Mouse (Mus musculus): ENCODE data around the gene Edrf1. TPM values are rescaled to one million over a fixed set of nuclear protein-coding genes. Genes with fewer than 3 reads are reported as not detected.
A peak's percentile ranks its signal among the peaks of the same experiment; 100 is the strongest.
"Not testable (repeated sequence)": the region's sequence is repeated elsewhere in the genome, so short reads cannot be mapped to it uniquely, and the experiment has no call there.

Edrf1 gene
- total RNA-seq, 2 experiments from 2014 or later, result 15.0 to 19.7 TPM

DNA sequence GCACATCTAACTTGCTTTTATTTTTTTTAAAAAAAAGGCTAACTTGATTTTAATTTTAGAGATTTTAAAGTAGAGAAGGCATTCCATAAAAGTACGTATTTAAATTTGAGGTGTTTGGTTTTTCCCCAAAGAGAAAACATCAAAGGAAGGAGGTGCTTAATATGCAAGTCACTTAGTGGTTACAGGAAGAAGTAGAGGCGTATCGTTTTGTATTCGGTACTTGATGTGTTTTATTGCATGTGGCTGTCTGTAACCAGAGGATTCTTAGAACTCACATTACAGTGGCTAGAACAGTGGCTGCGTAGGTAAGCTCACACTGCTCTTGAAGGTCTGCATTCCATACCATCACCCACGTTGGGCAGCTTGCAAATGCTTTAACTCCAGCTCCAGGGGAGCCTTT, 8.4 kb downstream of the Edrf1 start:
- DNase-seq, result no peak

DNA sequence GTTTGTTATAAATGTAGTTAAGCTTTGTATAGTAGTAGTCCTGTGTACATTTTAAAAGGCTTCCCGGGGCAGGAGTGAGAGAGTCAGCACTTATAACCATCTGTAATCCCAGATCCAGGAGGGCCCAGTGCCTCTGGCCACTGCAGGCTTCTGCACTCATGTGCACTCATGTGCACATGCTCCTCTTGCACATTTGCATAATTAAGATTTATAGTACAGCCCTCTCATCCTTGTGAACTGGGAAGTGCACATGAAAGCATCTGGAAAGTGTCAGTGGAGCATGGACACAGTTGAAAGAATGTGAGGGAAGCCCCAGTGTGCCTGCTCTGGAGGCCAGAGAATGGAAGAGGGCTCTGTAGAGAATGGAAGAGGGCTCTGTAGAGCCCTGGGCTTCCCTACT, 25.1 kb downstream of the Edrf1 start:
- no peak for DNase-seq

DNA sequence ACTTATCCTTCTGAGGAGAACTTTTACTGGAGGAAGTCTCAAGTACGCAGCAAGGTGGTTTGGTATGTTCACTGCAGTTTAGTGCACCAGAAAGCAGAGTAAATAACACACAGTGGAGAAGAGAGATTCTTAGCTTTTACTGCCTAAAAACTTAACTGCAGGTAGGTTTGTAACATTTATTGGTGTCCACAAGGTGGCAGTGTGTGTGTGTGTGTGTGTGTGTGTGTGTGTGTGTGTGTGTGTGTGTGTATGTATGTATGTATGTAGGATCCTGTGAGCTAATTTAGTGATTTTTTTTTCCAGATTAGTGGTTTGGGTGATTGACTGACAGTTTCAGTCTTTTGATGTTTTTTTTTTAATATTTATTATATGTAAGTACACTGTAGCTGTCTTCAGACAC, 31.7 kb downstream of the Edrf1 start:
- no peak for DNase-seq

DNA sequence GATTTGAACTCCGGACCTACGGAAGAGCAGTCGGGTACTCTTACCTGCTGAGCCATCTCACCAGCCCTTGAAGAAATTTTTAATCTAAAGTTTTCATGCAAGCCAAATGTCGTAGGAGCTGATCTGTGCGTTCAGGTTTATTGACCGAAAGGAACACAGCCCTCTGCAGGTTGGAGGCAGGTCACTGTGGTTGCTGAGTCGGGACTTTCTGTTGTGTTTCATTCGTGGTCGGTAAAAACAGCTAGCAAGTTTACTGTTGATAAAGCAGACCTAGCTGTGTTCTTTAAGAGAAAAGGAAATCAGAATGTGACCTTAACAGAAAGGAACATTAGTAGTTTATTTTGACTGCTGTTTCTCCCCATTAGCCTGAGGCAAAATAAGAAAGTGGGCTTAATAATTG, 32.6 kb downstream of the Edrf1 start:
- no peak for DNase-seq

DNA sequence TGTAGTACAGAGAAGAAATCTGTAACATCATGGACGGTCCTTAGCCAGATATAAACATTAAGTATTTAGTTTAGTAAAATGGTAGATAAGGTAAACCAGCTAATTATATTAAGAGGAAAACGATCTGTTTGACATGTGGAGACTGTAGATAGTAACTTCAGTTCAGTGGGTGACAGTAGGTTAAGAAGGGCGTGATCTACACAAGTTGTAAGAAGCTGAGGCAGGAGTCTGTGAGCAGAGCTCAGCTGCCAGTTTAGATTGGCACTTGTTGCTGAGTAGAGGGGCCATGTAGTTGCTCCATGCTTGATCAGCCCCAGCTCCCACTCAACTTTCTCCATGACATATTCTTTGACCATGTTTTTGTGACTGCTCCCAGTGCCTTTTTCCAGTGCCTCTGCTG, 33.5 kb downstream of the Edrf1 start:
- no peak for DNase-seq

DNA sequence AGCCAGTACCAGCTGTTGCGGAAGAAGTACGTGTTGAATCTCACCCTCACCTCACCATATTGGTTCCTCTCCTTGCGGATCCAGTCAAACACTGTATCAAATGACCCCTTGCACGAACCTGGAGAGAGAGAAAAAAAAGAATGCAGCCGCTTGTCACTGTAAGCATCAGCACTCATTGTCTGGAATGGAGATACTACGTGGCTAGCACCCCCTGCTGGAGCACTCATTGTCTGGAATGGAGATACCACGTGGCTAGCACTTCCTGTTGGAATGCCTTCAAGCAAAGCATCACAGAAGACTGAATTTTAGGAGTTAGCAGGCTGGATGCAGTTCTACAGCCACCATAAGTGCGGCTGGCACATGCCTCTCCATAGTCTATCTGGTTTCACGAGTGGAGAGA, 38.7 kb downstream of the Edrf1 start:
- DNase-seq, result peak in 1 of 2 experiments; percentile 10

DNA sequence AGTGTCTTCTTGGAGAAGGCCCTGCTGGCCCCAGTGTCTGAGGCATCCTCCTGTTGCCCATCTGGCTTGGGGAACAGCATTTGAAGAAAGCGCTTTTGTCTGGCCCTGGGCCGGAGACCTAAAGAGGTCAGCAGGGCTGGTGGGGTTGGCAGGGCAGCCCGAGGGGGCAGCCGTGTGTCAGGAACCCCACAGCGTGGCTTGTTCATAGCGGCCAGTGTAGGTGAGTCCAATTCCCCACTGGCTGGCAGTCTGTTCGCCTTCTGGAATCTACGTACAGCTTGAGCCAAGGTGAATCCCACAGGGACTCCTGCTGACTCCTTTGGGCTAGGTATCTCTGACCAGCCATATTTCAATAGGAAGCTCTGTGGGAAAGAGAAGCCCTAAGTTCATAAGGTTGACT, 41.4 kb downstream of the Edrf1 start:
- no peak for DNase-seq

DNA sequence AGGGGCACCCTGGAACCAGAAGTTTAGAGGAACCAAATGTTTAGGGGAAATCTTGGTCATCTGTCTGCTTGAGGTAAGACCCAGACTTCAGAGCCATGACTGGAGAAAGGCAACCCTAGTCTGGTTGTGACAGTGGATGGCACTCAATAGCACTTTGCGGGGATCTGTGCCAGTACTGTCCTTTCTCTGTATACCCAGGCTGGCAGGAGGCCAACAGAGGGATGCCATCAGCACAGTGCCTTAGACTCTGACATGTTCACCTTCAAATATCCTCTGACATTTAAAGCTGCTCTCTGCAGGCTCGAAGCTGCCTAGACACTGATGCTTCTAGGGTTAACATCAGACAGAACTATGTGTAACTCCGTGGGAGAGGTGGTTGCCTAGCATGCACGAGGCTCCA, 42.1 kb downstream of the Edrf1 start:
- DNase-seq, result peak; percentile 41 to 54

DNA sequence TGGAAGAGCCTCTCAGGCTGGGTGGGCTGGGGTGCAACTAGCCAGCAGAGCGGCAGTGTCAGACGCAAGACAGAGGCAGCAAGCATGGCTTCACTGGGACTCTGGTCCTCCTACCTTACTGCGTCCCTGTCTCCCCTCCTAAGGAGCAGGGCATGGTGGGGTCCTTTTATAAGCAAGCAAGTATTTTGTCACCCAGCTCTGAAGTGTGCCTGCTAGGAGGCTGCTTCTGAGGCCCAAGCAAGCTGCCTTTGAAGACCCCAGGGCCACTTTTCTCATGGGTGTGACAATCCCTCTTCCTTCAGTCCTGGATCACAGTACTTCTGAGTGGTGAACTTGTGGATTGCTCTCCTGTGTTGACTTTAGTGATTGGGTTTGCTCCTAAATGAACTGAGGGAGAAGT, 42.6 kb downstream of the Edrf1 start, which contains the start of gene Mmp21:
TSS of gene Mmp21 (minus strand) at position 101 of the 400 bp plus-strand sequence.
- DNase-seq, result no peak

DNA sequence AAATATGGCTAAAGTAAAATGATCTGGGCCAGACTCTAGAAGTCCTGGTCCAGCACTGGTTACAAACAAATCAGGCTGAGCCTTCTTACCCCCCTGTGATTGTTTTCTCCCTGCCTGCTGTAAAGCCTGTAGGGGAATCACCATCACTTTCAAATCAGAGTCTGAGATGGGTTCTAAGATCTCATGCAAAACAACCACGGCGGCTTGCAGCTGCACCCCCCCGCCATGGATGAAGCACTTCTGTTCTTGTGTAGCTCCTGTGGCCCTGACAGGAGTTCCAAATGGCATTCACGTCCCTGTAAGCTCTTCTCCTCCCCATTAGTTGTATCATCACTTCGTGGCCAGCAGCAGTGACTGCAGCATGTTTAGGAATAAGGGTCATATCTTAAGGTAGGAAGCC, 46.3 kb downstream of the Edrf1 start:
- no peak for DNase-seq

DNA sequence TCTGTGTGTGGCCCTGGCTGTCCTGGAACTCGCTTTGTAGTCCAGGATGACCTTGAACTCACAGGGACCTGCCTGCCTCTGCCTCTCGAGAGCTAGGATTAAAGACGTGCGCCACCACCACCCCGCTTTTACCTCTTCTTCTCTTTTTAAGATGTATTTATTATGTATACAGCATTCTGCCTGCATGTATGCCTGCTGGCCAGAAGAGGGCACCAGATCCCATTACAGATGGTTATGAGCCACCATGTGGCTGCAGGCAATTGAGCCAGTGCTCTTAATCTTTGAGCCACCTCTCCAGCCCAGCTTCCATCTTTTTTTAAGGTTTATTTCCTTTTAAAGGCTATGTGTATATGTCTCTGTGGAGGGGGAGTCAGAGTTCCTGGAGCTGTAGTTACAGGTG, 46.8 kb downstream of the Edrf1 start:
- no peak for DNase-seq

DNA sequence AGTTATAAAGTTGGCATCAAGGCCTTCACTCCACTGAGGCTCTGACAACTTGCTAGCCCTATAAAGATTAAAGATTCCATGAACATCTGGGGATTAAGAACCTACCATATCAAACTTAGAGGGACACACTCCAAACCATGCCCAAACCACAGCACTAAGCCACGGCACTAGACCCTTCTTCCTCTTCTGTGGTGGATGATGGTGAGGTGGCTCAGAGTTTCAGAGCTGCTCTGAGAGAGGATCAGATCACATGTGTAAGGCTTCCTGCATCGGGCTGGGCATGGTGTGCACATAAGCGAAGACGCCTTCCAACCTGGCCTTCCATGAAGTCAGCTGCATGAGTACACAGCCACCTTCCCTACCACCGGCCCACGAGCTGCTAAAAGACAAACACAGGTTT, 47.4 kb downstream of the Edrf1 start:
- DNase-seq, result no peak

DNA sequence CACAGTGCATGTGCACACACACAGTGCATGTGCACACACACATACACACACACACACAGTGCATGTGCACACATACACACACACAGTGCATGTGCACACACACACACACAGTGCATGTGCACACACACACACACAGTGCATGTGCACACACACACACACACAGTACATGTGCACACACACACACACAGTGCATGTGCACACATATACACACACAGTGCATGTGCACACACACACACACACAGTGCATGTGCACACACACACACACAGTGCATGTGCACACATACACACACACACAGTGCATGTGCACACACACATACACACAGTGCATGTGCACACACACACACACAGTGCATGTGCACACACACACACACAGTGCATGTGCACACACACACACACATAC, 48.3 kb downstream of the Edrf1 start:
- not testable (repeated sequence) for DNase-seq

DNA sequence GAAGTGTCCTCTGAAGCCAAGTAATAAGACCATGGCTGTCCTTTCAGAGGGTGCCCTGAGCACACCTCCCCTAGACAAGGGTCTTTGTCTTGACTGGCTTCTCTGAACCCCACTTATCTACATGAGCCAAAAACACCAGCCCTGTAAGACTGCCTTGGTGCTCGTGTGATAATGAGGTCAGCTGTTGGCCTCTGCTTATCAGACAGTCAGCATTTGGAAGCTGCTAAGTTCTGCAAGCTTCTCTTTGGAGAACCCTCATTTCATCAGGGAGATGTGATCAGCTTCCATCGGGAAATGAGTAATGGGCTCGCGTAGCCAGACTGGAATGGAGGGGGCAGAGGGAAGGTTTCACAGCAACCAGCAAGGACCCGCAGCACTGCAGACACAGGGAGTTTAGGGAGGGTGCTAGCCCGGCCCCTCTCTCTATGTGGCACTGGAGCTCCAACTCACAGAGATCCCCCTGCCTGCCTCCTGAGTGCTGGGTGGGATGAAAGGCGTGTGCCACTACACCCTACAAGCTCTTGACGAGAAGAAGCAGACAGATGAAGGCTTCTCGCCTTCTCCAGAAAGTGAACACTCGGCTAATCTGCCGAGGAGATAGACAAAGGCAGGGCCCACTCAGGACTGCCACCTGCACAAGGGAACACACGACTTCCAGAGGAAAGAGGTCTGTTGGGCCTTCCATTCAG, 60.8 kb downstream of the Edrf1 start:
- DNase-seq, result no peak

DNA sequence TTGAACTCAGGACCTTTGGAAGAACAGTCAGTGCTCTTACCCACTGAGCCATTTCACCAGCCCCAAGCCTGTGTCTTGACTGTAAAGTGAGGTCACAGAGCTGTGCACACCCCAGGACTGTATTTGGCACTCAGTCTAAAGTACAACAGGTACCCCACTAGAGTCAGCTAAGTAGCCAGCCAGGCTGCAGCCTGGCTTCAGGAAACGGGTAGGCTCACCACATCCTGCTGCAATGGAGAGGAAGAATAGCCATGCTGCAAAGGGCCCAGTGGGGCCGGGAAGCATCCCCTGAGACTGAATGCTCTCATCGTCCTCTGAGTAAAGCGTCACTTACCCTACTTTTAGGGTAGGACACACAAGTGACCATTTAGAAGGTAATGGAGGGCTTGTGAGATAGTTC, 62.5 kb downstream of the Edrf1 start:
- no peak for DNase-seq

DNA sequence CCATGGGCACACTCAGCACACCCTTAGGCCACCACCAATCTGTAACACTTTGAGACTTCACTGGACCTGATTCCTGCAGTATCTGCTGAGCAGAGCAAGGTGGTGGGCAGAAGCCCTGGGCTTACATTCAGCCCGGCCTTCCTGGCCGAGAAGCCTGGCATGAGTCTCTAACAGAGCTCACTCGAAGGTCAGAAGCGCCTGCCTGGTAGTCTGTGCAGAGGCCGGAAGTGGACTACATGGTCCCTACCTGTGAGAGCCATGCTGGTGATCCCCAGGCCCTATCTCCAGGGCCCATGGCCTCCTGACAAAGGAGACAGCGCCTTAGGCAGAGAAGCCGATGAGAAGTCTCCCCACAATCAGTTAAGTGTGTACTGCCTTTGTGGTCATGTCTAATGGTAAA, 64.0 kb downstream of the Edrf1 start:
- DNase-seq, result no peak

DNA sequence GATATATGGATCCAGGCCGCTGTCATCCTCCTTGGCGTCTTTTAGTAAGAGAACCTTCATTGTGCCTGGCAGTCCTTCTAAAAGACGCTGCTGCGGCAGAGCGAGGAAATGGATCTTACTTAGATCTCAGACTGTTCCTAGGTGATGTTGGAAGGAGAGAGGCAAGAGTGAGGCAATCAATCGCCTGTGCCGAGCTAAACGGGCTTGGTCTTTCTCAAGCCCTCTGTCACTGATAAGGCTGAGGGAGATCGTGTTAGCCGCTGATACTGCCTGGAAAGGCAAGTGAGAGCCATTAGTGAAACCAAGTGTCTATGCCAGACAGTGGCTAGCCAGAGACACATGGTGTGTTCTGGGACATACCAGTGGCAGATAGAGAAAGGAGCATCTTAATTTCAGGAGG, 65.0 kb downstream of the Edrf1 start:
- DNase-seq, result no peak

DNA sequence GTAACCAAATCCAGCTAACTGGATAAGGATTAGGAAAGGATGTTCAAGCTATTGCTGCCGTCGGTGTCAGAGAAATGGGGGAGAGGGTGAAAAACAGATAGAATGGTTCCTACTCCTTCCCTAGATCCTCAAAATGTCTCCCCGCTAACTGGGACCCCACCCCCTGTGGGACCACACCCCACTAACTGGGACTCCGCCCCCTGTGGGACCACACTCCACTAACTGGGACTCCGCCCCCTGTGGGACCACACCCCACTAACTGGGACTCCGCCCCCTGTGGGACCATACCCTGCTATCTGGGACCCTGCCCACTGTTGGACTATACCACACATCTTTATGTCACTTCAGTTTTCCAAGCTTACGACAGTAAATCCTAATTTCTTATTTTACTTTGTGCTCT, 66.6 kb downstream of the Edrf1 start:
- no peak for DNase-seq

DNA sequence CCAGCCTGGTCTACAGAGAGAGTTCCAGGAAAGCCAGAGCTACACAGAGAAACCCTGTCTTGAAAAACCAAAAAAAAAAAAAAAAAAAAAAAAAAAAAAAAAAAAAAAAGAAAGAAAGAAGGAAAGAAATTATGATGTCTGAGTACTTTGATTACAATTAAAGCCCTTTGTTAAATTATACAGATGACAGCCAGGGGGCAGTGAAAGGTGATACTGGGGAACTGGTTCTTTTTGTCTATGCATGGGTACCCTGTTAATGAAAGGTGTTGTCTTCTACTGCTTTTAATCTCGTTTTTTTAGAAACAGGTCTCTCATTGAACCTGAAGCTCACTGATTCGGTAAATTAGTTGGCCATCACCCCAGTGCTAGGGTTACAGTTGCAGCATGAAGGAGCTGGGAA, 70.0 kb downstream of the Edrf1 start:
- DNase-seq, result peak in 1 of 2 experiments; percentile 38

DNA sequence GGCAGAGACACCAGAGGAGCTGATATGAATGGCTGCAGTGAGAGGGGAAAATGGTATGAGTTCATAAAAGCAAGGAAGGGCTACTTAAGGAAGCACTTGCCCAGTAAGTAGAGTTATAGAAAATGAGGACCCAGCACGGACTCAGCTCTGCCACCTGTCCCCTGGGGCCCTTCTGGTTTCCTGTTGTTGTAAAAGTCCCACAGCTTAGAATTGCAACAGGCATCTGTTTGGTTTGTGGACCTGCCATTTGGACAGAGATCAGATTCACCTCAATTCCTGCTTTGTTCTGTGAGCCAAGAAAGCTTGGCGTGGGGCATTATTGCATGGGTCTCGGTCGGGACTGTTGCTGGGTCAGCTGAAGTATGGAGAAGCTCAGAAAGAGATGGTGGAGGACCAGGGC, 78.0 kb downstream of the Edrf1 start:
- DNase-seq, result peak in 1 of 2 experiments; percentile 41

DNA sequence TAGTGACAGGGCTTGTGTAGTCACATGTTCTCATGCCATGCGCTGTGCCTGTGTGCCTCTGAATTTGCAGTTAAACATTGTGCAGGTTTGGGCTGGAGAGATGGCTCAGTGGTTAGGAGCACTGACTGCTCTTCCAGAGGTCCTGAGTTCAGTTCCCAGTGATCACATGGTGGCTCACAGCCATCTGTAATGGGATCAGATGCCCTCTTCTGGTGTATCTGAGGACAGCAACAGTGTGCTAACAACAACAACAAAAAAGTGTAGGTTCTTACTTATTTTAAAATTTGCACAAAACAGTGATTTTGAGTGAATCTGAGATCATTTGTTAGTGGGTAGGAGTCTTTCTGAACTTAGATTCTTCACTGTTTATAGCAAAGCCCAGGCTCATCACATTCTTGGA, 81.2 kb downstream of the Edrf1 start:
- no peak for DNase-seq

DNA sequence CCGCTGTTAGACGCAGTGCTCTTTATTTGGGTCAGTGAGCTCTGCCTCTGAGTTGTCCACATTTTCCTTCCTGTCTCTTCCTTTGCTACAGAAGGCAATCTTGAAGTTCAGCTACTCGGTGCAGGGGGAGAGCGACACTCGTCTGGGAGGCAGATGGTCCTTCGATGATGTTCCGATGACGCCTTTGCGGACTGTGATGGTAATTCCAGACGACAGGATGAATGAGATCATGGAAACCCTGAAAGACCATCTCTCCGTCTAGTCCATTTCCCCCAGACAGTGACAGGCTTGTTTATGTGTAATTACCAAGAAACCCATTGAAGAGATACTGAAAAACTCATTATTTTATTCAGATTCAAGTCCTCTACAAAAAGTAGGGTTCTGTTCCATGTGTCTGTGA, 83.3 kb downstream of the Edrf1 start:
- no peak for DNase-seq

Measured in adrenal gland, postnatal 36 days (tissue).